Mouse (Mus musculus): Measurements from ENCODE around the gene Fstl4.

The Fstl4 gene

GRCm38 (mm10) chr11:52910788-52911187, 146.4 kb downstream of the Fstl4 start:
- in situ Hi-C loops (cut with MboI, MseI), result no loop called here

DNA sequence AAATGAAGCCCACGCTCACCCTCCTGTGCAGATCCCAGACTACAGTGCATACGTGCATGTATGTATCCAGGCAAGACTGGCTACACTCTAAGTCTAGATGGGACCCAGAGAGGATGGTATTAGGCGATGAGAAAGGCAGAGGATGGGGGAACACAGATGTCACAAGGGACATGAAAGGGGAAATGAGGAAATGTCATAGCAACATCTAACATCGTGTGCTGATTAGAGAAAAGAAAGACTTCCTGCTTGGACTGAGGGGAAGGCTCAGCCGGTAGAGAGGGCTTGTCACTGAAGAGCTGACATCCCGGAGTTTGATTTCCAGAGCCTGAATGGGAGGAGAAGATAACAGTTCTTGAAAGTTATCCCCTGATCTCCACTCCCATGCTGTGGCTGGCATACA, 150.0 kb downstream of the Fstl4 start:
- in situ Hi-C loops (cut with MboI, MseI), result no loop called here

- in situ Hi-C loops (cut with MboI, MseI), result no loop called here
These were observed 151.2 kb downstream of the Fstl4 start for GRCm38 (mm10) chr11:52915648-52916047.

GRCm38 (mm10) chr11:52919231-52919960, 155.0 kb downstream of the Fstl4 start:
- in situ Hi-C loops (cut with MboI, MseI), result no loop called here

GRCm38 (mm10) chr11:52924196-52924595, 159.8 kb downstream of the Fstl4 start:
- in situ Hi-C loops (cut with MboI, MseI), result no loop called here

GRCm38 (mm10) chr11:52928321-52928720, 163.9 kb downstream of the Fstl4 start:
- in situ Hi-C loops (cut with MboI, MseI), result no loop called here

GRCm38 (mm10) chr11:52939336-52940070, 175.1 kb downstream of the Fstl4 start:
- in situ Hi-C loops (cut with MboI, MseI), result loop anchor here (5.0 to 10.0 kb wide), 2 partner anchors 305 to 1782 kb away; no protein-coding TSS in a partner anchor

DNA sequence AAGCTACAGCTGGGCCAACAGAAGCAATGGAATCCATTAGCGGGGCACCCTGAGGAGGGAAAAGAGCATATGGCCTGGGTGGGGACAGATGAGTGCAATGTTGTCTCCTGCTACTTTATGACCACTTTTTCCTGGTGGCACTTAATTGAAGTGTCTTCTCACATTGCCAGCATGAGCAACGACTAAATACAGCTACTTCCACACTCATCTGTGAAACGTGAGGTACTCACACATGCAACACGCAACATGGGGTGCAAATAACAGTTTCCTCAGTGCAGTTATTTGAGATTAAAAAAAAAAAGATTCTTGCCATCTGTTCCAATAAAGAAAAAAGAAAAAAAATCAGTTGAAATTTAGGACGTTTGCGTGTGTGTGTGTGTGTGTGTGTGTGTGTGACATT, 178.5 kb downstream of the Fstl4 start:
- in situ Hi-C loops (cut with MboI, MseI), result loop anchor here (10.0 kb wide), 1 partner anchor 308 kb away; no protein-coding TSS in a partner anchor

DNA sequence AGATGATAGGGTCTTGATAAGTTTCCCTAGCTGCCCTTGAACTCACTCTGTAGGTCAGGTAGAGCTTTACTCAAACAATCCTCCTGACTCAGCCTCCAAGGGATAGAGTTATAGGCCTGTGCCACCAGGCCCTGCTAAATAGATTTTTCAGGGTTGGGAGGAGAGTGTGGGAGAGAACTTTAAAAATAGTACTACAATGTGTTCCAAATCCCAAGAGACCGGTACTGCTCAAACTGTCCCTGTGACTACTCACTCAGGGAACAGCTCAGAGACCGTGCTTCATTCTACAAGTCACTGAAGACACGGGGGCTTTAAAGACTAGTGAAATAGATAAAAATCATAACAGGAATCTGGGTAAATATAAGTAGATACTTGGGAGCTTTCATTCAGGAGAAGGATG, 190.6 kb downstream of the Fstl4 start:
- in situ Hi-C loops (cut with MboI, MseI), result no loop called here

GRCm38 (mm10) chr11:52968809-52969208, 204.4 kb downstream of the Fstl4 start:
- in situ Hi-C loops (cut with MboI, MseI), result no loop called here

GRCm38 (mm10) chr11:52970396-52970795, 206.0 kb downstream of the Fstl4 start:
- in situ Hi-C loops (cut with MboI, MseI), result no loop called here

DNA sequence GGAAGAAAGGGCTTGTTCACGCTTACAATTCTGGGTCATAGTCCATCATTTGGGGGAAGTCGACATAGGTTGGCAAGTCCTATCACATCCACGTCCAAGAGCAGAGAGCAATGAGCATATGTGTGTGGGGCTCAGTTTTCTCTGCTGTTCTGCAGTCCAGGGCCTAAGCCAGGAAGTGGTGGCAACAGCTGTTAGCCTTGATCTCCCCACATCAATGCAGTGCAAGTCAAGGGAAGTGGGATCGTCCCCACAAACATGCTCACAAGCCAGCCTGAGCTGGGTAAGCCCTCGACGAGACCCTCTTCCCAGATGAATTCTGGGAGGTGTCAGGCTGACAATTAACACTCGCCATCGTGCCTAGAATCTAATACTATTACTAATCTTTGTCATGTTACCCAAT, 222.6 kb downstream of the Fstl4 start:
- in situ Hi-C loops (cut with MboI, MseI), result no loop called here

GRCm38 (mm10) chr11:52994688-52995087, 230.3 kb downstream of the Fstl4 start:
- in situ Hi-C loops (cut with MboI, MseI), result no loop called here

DNA sequence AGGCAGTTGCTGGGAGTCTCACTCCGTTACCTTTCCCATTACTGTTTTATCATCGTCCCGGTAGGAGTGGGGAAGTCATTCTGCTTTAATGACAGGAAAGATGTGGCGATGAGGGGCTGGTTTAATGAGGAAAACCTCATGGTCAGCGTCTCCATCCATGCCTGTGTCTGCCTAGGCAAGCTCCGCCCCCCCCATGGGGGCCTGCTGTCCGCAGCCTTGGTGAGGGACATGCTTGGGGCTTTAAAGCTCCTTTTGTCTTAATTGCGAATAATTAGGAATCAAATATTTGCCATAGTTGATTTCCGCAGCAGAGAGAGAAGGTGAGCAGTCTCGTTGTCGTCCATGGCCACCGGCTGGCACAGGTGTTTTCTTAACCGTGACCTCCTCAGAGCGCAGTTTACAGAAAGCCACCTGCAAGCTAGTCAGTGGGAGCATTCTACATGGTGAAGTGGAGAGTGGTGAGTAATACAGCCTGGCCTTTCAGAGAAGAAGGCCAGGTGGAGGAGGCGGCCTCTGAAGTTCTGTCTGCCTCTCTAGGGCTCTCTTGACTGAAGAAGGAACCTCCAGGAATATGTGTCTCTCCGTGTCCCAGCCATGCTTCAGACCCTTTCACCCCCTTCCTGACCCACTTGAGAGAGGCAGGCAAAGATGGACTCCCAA, 232.1 kb downstream of the Fstl4 start:
- in situ Hi-C loops (cut with MboI, MseI), result no loop called here

GRCm38 (mm10) chr11:52997421-52997820, 233.0 kb downstream of the Fstl4 start:
- in situ Hi-C loops (cut with MboI, MseI), result no loop called here

DNA sequence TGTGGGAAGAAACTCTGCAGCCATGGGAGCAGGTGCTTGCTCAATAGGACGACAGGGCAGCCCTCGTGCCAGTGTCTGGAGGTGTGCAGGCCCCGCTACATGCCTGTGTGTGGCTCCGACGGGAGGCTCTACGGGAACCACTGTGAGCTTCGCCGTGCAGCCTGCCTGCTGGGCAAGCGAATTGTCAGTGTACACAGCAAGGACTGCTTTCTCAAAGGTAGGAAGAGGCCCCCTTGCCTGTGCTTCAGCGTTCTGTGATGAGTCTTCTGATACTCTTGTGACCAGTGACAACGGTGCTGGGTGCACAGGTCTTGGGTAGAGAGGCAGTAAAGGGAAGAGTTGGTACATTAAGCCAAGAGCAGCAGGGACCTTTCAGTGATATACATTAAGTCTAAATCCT, 235.8 kb downstream of the Fstl4 start:
- in situ Hi-C loops (cut with MboI, MseI), result no loop called here

DNA sequence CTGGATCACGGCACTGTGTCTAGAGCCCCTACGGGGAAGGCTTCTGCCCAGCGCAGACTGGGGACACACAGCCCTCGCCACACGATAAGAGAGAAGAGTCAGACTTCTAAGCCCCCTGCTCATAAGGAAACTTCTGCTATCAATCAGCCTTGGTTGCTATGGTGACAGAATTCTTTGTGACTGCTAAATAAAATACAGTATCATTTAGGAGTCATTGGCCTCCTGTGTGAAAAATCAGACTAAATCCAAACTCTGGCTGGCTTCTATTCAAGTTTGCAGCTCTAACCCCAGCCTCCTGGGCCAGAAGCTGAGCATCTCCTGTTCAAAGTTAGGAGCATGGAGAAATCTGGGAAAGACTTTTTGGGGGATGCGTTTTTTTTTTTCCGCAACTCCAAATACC, 238.9 kb downstream of the Fstl4 start:
- in situ Hi-C loops (cut with MboI, MseI), result no loop called here

DNA sequence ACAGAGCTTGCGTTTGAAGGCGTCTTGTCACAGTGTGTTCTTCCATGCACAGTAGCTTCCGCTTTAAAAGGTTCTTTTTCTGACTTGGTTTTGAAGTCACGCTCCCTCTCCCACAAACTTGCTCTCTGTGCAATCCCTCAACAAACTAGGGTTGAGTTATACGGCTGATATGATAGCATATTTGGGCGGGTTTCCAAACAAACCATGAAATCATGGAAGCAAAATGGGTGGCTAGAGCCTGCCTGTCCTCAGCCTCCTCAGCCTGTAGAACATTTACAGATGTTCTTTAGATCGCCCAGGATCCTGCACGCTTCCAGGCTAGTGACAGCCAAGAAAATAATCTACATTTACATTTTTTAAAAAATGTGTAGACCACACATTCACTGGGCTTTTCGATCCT, 239.4 kb downstream of the Fstl4 start:
- in situ Hi-C loops (cut with MboI, MseI), result no loop called here

GRCm38 (mm10) chr11:53009597-53009996, 245.2 kb downstream of the Fstl4 start:
- in situ Hi-C loops (cut with MboI, MseI), result no loop called here

DNA sequence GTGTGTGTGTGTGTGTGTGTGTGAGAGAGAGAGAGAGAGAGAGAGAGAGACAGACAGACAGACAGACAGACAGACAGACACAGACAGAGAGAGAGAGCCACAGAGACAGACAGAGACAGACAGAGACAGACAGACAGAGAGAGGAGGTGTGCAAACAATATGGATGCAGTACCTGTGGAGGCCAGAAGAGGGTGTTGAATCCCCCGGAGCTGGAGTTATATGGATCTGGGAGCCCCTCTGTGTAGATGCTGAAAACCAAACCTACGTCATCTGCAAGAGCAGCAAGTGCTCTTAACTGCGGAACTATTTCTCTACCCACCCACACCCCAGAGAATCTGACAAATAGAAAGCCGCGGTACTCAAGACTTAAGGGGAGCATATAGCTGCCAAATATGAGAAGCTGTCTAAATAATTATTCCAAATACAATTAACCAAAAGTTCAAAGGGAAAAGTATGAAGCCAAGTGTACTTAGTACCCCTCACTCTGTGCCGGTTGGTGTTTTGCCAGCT, 247.6 kb downstream of the Fstl4 start:
- in situ Hi-C loops (cut with MboI, MseI), result no loop called here

DNA sequence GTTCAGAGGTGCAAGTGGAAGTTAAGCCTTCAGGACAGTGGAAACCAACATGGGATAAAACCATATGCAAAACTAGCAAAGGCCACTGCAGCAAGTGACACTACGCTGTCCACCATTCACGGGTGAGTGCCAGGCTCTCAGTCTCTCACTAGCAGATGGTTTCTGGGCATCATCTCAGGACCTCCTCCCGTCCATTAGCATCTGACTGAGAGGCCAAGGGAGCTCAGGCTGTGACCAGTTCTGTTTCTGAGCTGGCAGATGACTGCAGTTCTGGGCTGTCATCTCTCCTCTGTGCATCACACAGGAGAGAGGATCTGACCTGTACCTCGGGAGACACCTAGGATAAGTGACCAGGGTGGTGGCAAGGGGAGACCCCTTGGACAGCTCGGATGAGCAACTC, 249.5 kb downstream of the Fstl4 start:
- in situ Hi-C loops (cut with MboI, MseI), result no loop called here

GRCm38 (mm10) chr11:53016358-53017021, 252.1 kb downstream of the Fstl4 start:
- in situ Hi-C loops (cut with MboI, MseI), result no loop called here
